Mouse (Mus musculus) C2C12 (cell line): ENCODE data around the gene Palm. TPM values are rescaled to one million over a fixed set of nuclear protein-coding genes. Genes with fewer than 3 reads are reported as not detected.

Experiments used
- H3K27me3 ChIP-seq: one replicate; pipeline ENCODE4 v1.6.1; 2011; ENCODE audit not compliant: control insufficient read depth, insufficient read depth, insufficient read length
- H3K36me3 ChIP-seq: one replicate; pipeline ENCODE4 v1.6.1; 2011; ENCODE audit not compliant: control insufficient read depth, insufficient read depth
- H3K4me3 ChIP-seq: one replicate; pipeline ENCODE4 v1.5.1; 2011; ENCODE audit warnings: mild to moderate bottlenecking, control low read depth; ENCODE audit not compliant: poor library complexity, insufficient read depth, severe bottlenecking
- H3K79me2 ChIP-seq: one replicate; pipeline ENCODE4 v1.6.1; 2011; ENCODE audit not compliant: control insufficient read depth, insufficient read depth
- H3K79me3 ChIP-seq: one replicate; pipeline ENCODE4 v1.6.1; 2011; ENCODE audit warnings: low read depth, control low read depth
- H3ac ChIP-seq: one replicate; pipeline ENCODE3; 2011; ENCODE audit warnings: low read depth; ENCODE audit not compliant: control insufficient read depth, insufficient read length
- CEBPB ChIP-seq: IDR thresholded peaks from one replicate; pipeline ENCODE4 v1.6.1; 2011; ENCODE audit warnings: low read depth, mild to moderate bottlenecking, control low read depth, moderate library complexity
- CTCF ChIP-seq: IDR thresholded peaks from one replicate; pipeline ENCODE4 v1.5.1; 2011; ENCODE audit not compliant: control insufficient read depth, insufficient read depth, insufficient read length
- FOSL1 ChIP-seq: IDR thresholded peaks from one replicate; pipeline ENCODE4 v1.8.0; 2011; ENCODE audit warnings: mild to moderate bottlenecking, low read length; ENCODE audit not compliant: poor library complexity, insufficient read depth, severe bottlenecking
- MAX ChIP-seq: IDR thresholded peaks from one replicate; pipeline ENCODE4 v1.6.1; 2011; ENCODE audit warnings: mild to moderate bottlenecking, control low read depth
- MYOD1 ChIP-seq: IDR thresholded peaks from one replicate; pipeline ENCODE4 v1.6.1; 2011; ENCODE audit warnings: low read depth; ENCODE audit not compliant: control insufficient read depth, insufficient read length
- MYOG ChIP-seq: IDR thresholded peaks from one replicate; pipeline ENCODE4 v1.6.1; 2011; ENCODE audit not compliant: control insufficient read depth, insufficient read length; ENCODE audit errors: extremely low read depth
- USF1 ChIP-seq: IDR thresholded peaks from one replicate; pipeline ENCODE4 v1.6.1; 2011; ENCODE audit warnings: low read depth, mild to moderate bottlenecking, control low read depth, moderate library complexity
- polyA plus RNA-seq: library from polyadenylated mRNA; unstranded; fragments of >200 nt; fragmentation: generic; extraction: Trizol; gene quantifications from one replicate; pipeline ENCODE4 v1.2.1, GENCODE M21; 2012; ENCODE audit warnings: missing spikeins

Palm gene
- polyA plus RNA-seq, 1 experiment: 39.9 TPM

GRCm38 (mm10) chr10:79820782-79821181, 27.4 kb downstream of the Palm start, which contains the start of gene Misp:
Misp (plus strand) TSS chr10:79820989.
- Histone ChIP-seq H3K27me3 (peaks cover 3% of the 10 kb centered on the region), H3K79me3 (no peaks in the 10 kb centered on the region), H3ac (no peak within 1 kb of the TSS), H3K79me2 (no peaks in the 10 kb centered on the region), H3K4me3 (no peak within 1 kb of the TSS), H3K36me3 (no peaks in the 10 kb centered on the region)
- no peak for TF ChIP-seq CTCF
- TF ChIP-seq USF1: no peak
- TF ChIP-seq MYOD1: no peak
- no peak for TF ChIP-seq FOSL1
- no peak for TF ChIP-seq CEBPB
- no peak for TF ChIP-seq MYOG
- TF ChIP-seq MAX: no peak

DNA sequence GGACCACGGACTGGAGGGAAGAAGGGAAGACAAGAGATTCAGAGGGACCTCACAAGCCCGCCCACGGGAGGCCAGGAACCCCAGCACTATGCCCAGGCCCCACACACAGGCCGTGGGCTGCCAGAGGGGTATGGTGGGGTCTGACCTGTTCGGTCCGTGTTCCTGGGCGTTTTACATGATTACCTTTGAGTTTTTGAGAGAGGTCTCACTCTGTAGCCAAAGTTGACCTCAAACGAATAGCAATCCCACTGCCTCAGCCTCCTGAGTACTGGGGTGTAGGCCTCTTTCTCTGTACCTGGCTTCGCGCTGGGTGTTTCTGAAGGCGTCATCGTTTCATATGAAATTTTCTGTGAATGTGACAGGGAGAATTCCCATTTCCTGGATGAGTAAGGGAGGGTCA, 28.4 kb downstream of the Palm start:
- H3K27me3 ChIP-seq: peaks cover 11% of the 10 kb centered on the region
- H3K36me3 ChIP-seq: no peaks in the 10 kb centered on the region
- no peaks in the 10 kb centered on the region for H3K79me3 ChIP-seq
- no peaks in the 10 kb centered on the region for H3K79me2 ChIP-seq
- TF ChIP-seq MYOD1 (no peak), CTCF (no peak), USF1 (no peak), MAX (no peak), FOSL1 (no peak), MYOG (no peak), CEBPB (no peak)
- H3K4me3 ChIP-seq: no peak overlapping the region
- no peak overlapping the region for H3ac ChIP-seq

GRCm38 (mm10) chr10:79822372-79822771, 29.0 kb downstream of the Palm start:
- Histone ChIP-seq H3K36me3 (no peaks in the 10 kb centered on the region), H3ac (no peak overlapping the region)
- TF ChIP-seq MYOD1 (no peak), CEBPB (no peak), MYOG (no peak), MAX (no peak), FOSL1 (no peak), CTCF (no peak), USF1 (no peak)

GRCm38 (mm10) chr10:79823011-79823410, 29.6 kb downstream of the Palm start:
- H3K27me3 ChIP-seq: peaks cover 13% of the 10 kb centered on the region
- no peak overlapping the region for H3ac ChIP-seq
- H3K79me3 ChIP-seq: no peaks in the 10 kb centered on the region
- no peaks in the 10 kb centered on the region for H3K79me2 ChIP-seq
- TF ChIP-seq CTCF: no peak
- H3K4me3 ChIP-seq: no peak overlapping the region
- H3K36me3 ChIP-seq: no peaks in the 10 kb centered on the region

More at GRCm38 (mm10) chr10:79822372-79822771, 29.0 kb downstream of the Palm start:
- Histone ChIP-seq H3K79me2 (no peaks in the 10 kb centered on the region), H3K4me3 (no peak overlapping the region), H3K27me3 (peaks cover 13% of the 10 kb centered on the region), H3K79me3 (no peaks in the 10 kb centered on the region)

GRCm38 (mm10) chr10:79824413-79824812, 31.0 kb downstream of the Palm start:
- H3K79me2 ChIP-seq: no peaks in the 10 kb centered on the region
- no peaks in the 10 kb centered on the region for H3K36me3 ChIP-seq
- H3K27me3 ChIP-seq: peaks cover 21% of the 10 kb centered on the region
- no peak for TF ChIP-seq MYOG
- no peak for TF ChIP-seq CEBPB
- TF ChIP-seq FOSL1: no peak
- TF ChIP-seq CTCF: no peak
- TF ChIP-seq MYOD1: no peak
- no peak for TF ChIP-seq USF1
- TF ChIP-seq MAX: no peak
- peak overlapping the region; percentile 18 for H3K4me3 ChIP-seq
- H3K79me3 ChIP-seq: no peaks in the 10 kb centered on the region
- no peak overlapping the region for H3ac ChIP-seq

DNA sequence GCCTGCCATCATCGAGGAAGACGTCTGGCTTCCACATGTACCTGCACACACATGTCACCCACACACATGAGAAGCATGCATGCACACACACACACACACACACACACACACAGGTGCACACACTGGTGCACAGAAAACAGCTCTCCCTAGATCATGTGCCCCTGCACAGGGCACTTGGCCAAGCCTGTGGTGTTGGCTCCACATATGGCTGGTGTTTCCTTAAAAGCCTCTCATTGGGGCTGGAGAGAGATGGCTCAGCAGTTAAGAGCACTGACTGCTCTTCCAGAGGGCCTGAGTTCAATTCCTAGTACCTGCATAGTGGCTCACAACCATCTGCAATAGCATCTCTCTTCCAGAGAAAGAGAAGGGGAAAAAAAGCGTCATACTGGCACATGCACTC, 38.2 kb downstream of the Palm start:
- Histone ChIP-seq H3K27me3 (peaks cover 21% of the 10 kb centered on the region), H3K79me2 (no peaks in the 10 kb centered on the region), H3K4me3 (no peak overlapping the region), H3ac (no peak overlapping the region), H3K36me3 (no peaks in the 10 kb centered on the region), H3K79me3 (no peaks in the 10 kb centered on the region)
- no peak for TF ChIP-seq USF1
- TF ChIP-seq CTCF: no peak
- no peak for TF ChIP-seq MYOG
- no peak for TF ChIP-seq MAX
